Mouse (Mus musculus) lung, postnatal 25 days (tissue): Measurements from ENCODE around the gene Tenm1.

Experiments
- DNase-seq: peaks from one replicate; pipeline ENCODE4 v3.0.0; 2022; ENCODE audit warnings: low spot score

Tenm1 gene

GRCm38 (mm10) chrX:43428855-43429263, at the start of gene Tenm1:
Gene Tenm1, minus strand, starts transcription at chrX:43429126.
- DNase-seq: no peak

- no peak for DNase-seq
Measured at GRCm38 (mm10) chrX:43467311-43467710, 38.4 kb upstream of the Tenm1 start.

- DNase-seq: no peak
Measured at GRCm38 (mm10) chrX:43430581-43430980, 1.7 kb upstream of the Tenm1 start.

- DNase-seq: no peak
Measured at GRCm38 (mm10) chrX:43429982-43430531, 1.1 kb upstream of the Tenm1 start.

GRCm38 (mm10) chrX:43429337-43429736, 411 bp upstream of the Tenm1 start:
- no peak for DNase-seq

- DNase-seq: no peak
Measured at GRCm38 (mm10) chrX:43427961-43428365, 963 bp downstream of the Tenm1 start.

GRCm38 (mm10) chrX:43427111-43427510, 1.8 kb downstream of the Tenm1 start:
- no peak for DNase-seq

- DNase-seq: no peak
Measured at GRCm38 (mm10) chrX:43397957-43398356, 31.0 kb downstream of the Tenm1 start.

- DNase-seq: no peak
Measured at GRCm38 (mm10) chrX:43388106-43388505, 40.8 kb downstream of the Tenm1 start.

GRCm38 (mm10) chrX:43372526-43372925, 56.4 kb downstream of the Tenm1 start:
- DNase-seq: no peak

GRCm38 (mm10) chrX:43319351-43319750, 109.6 kb downstream of the Tenm1 start:
- DNase-seq: no peak

GRCm38 (mm10) chrX:43317801-43318520, 111.0 kb downstream of the Tenm1 start:
- no peak for DNase-seq

- no peak for DNase-seq
Measured at GRCm38 (mm10) chrX:43235844-43236243, 193.1 kb downstream of the Tenm1 start.

- no peak for DNase-seq
Measured at GRCm38 (mm10) chrX:43205003-43205402, 223.9 kb downstream of the Tenm1 start.

- no peak for DNase-seq
Measured at GRCm38 (mm10) chrX:43202249-43202783, 226.6 kb downstream of the Tenm1 start.

- DNase-seq: no peak
Measured at GRCm38 (mm10) chrX:43182975-43183374, 246.0 kb downstream of the Tenm1 start.

GRCm38 (mm10) chrX:43151561-43151960, 277.4 kb downstream of the Tenm1 start:
- DNase-seq: no peak

GRCm38 (mm10) chrX:43129696-43130095, 299.2 kb downstream of the Tenm1 start:
- DNase-seq: no peak

- no peak for DNase-seq
Measured at GRCm38 (mm10) chrX:43122491-43122890, 306.4 kb downstream of the Tenm1 start.

GRCm38 (mm10) chrX:43122001-43122400, 306.9 kb downstream of the Tenm1 start:
- DNase-seq: no peak

GRCm38 (mm10) chrX:42986100-42986499, 442.8 kb downstream of the Tenm1 start:
- DNase-seq: no peak

- no peak for DNase-seq
Measured at GRCm38 (mm10) chrX:42973562-42973961, 455.4 kb downstream of the Tenm1 start.

- DNase-seq: no peak
Measured at GRCm38 (mm10) chrX:42967611-42968010, 461.3 kb downstream of the Tenm1 start.

- DNase-seq: no peak
Measured at GRCm38 (mm10) chrX:42861731-42862130, 567.2 kb downstream of the Tenm1 start.
